Mouse (Mus musculus): ENCODE measurements around the gene Slc35d3. TPM values are rescaled to one million over a fixed set of nuclear protein-coding genes. Genes with fewer than 3 reads are reported as not detected.

Slc35d3 gene
- polyA plus RNA-seq, 1 experiment from 2014 or later, result 2.9 TPM

- Histone ChIP-seq H3K27ac (peak overlapping the region; percentile 29; the same call in 1 of the 2 replicates), H3K9me3 (no peaks in the 10 kb centered on the region), H3K4me3 (peak overlapping the region; percentile 12; the same call in 1 of the 2 replicates), H3K36me3 (no peaks in the 10 kb centered on the region), H3K27me3 (ENCODE audit: insufficient read depth, poor library complexity, severe bottlenecking) (peaks cover 7% of the 10 kb centered on the region; the same call in 1 of the 2 replicates), H3K4me1 (peaks cover 42% of the 10 kb centered on the region)
- peak; percentile 79 for DNase-seq (ENCODE audit: low spot score)
- WGBS, result 20% methylated on average over 16 of the region's 16 CpGs
These were observed 32.4 kb downstream of the Slc35d3 start for GRCm38 (mm10) chr10:19818723-19819355.

- no peaks in the 10 kb centered on the region for H3K9me3 ChIP-seq
- 0 out of 2 replicates have a peak overlapping the region, but pooled peaks have one; percentile 32 for H3K4me3 ChIP-seq
- WGBS, result 4% methylated on average over 8 of the region's 8 CpGs
- H3K27ac ChIP-seq, result peak overlapping the region; percentile 33; the same call in 1 of the 2 replicates
- peak; percentile 91 for DNase-seq (ENCODE audit: low spot score)
- no peaks in the 10 kb centered on the region for H3K36me3 ChIP-seq
- H3K27me3 ChIP-seq (ENCODE audit: insufficient read depth, poor library complexity, severe bottlenecking), result peaks cover 23% of the 10 kb centered on the region
- H3K4me1 ChIP-seq, result peaks cover 53% of the 10 kb centered on the region
These were observed 35.9 kb downstream of the Slc35d3 start for GRCm38 (mm10) chr10:19815371-19815770.

- Histone ChIP-seq H3K4me1 (peaks cover 34% of the 10 kb centered on the region), H3K9me3 (no peaks in the 10 kb centered on the region), H3K4me3 (no peak overlapping the region), H3K36me3 (no peaks in the 10 kb centered on the region), H3K27ac (no peak overlapping the region), H3K27me3 (ENCODE audit: insufficient read depth, poor library complexity, severe bottlenecking) (peaks cover 27% of the 10 kb centered on the region)
- 45% methylated on average over 9 of the region's 9 CpGs for WGBS
- no peak for DNase-seq (ENCODE audit: low spot score)
These were observed 39.7 kb downstream of the Slc35d3 start for GRCm38 (mm10) chr10:19811436-19812172.

GRCm38 (mm10) chr10:19804763-19805162, 46.5 kb downstream of the Slc35d3 start:
- DNase-seq (ENCODE audit: low spot score), result no peak
- Histone ChIP-seq H3K27me3 (ENCODE audit: insufficient read depth, poor library complexity, severe bottlenecking) (peaks cover 8% of the 10 kb centered on the region; the same call in 1 of the 2 replicates), H3K4me1 (no peaks in the 10 kb centered on the region), H3K36me3 (no peaks in the 10 kb centered on the region), H3K27ac (no peak overlapping the region), H3K9me3 (no peaks in the 10 kb centered on the region), H3K4me3 (no peak overlapping the region)
- 80% methylated on average over 7 of the region's 7 CpGs for WGBS

- no peaks in the 10 kb centered on the region for H3K36me3 ChIP-seq
- no peaks in the 10 kb centered on the region for H3K27me3 ChIP-seq (ENCODE audit: insufficient read depth, poor library complexity, severe bottlenecking)
- WGBS, result 78% methylated on average over 7 of the region's 7 CpGs
- H3K4me3 ChIP-seq, result no peak overlapping the region
- no peak for DNase-seq (ENCODE audit: low spot score)
- H3K27ac ChIP-seq, result no peak overlapping the region
- no peaks in the 10 kb centered on the region for H3K9me3 ChIP-seq
- no peaks in the 10 kb centered on the region for H3K4me1 ChIP-seq
These were observed 48.3 kb downstream of the Slc35d3 start for GRCm38 (mm10) chr10:19802958-19803357.

Other genes with a start within 250 kb of the Slc35d3 start
- gene Il22ra2, start 229.5 kb downstream of the Slc35d3 start, polyA plus RNA-seq (2016; fragmentation: Nextera tagmentation; extraction: Ambion mirVana), result not detected in 2 replicates
- 0.20 and 0.26 TPM in 2 replicates for gene Il20ra, start 138.9 kb downstream of the Slc35d3 start, polyA plus RNA-seq (2016; fragmentation: Nextera tagmentation; extraction: Ambion mirVana)
- gene Pex7, start 56.2 kb upstream of the Slc35d3 start, polyA plus RNA-seq (2016; fragmentation: Nextera tagmentation; extraction: Ambion mirVana), result 31.6 and 41.5 TPM in 2 replicates
- gene Map3k5, start 83.0 kb upstream of the Slc35d3 start, polyA plus RNA-seq (2016; fragmentation: Nextera tagmentation; extraction: Ambion mirVana), result 2.4 and 2.6 TPM in 2 replicates

Data from heart, embryonic 10.5 days (tissue).